Mouse (Mus musculus): ENCODE measurements around the gene Gm20517.
"Not testable (repeated sequence)": the region's sequence is repeated elsewhere in the genome, so short reads cannot be mapped to it uniquely, and the experiment has no call there.

Gm20517 gene

DNA sequence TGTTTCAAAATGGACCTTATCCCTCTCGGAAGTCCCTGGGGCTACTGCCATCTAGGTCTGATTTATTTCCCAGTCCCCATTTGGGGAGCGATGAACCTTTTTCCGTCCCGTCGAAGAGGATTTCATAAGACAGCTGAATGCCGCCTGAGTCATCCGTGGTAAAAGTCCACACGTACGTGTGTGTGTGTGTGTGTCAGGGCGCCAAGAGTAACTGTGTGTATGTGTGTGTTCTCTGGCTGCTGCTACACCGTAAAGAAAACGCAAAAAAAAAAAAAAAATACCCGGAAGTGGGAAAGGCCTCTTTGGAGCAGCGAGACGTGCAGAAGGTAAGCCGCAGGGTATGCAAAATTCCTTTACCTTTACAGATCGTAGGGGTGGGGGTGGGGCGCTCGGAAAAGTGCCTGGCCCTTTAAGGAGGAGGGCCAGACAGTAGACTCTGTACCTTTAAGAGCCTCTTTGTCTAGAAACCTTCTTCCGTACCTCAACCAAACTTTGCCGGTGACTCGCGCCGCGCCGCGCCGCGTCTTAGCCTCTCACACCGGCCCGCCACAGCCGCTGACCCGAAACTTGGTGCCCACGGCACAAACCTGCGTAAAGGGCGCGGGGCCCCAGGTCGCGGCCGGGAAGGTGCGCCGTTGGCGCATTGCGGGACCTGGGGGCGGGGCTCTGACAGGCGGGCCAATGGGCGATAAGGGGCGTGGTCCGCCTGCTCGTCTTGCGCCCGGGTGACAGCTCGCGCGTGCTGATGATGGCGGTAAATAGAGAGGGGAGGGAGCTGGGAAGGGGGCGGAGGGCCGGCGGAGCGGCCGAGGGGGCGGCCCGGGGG lies 17.7 kb downstream of the Gm20517 start:
- peak; percentile 97 for DNase-seq

DNA sequence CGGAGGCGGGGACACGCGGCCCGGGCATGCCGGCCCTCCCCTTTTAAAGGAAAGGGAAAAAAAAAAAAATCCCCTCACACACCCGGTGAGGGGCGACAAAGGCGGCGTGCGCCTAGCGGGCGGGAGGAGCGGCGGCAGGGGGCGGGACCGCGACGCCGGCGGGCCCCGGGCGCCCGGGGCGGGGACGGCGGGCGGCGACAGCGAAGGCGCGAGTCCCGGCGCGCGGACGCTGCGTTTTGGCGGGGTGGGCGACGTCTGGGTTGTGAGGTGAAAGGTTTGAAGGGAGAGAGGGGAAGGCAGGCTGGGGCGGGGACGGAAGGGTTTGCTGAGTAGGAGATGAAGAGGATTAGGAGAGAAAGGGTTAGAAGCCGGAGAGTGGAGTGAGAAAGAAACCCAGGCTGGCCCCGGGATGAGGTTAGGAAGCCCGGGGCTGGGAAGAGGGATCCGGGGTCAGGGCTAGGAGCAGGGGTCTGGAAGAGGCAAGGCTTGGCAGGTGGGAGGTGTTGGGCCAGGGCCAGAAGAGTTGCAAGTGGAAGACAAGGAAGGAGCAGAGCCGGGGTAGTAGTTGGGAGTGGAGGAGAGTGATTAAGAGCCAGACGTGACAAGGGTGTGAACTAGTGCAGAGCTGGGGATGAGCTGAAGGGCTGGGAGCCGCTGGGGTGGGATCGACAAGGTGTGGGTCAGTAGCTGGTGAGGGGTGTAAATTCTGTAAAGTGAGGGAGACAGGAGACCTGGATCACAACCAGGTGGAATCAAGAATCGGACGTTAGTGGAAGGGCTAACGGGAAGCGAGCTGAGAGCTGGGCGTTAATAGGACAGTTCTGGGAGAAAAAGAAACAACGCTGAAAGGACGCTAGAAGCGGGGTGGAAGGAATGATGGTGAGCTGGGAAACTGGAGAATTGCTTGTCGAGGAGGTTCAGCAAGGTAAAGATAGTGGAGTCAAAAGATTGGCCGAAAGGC lies 18.6 kb downstream of the Gm20517 start:
- no peak for DNase-seq

DNA sequence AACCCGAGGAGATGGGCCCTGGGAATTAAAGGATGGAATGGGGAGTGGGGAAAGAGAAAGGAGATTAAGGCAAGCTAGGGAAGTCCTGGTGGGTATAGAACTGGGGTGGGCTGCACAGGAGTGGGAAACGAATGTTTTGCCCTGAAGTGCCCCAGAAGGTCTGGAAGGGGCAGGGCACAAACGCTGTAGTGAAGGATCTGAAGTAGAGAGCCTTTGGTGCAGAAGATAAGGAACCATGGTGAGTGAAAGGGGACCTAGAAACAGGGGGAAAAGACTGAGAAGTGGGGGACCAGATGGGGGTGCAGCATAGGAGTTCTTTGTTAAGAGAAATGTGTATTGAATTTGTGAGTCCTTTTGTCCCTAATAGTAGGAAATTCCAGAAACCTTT lies 19.3 kb downstream of the Gm20517 start, which contains the start of gene Usp49:
Usp49 (plus strand) TSS at position 13 of the 388 bp plus-strand sequence.
- no peak for DNase-seq

DNA sequence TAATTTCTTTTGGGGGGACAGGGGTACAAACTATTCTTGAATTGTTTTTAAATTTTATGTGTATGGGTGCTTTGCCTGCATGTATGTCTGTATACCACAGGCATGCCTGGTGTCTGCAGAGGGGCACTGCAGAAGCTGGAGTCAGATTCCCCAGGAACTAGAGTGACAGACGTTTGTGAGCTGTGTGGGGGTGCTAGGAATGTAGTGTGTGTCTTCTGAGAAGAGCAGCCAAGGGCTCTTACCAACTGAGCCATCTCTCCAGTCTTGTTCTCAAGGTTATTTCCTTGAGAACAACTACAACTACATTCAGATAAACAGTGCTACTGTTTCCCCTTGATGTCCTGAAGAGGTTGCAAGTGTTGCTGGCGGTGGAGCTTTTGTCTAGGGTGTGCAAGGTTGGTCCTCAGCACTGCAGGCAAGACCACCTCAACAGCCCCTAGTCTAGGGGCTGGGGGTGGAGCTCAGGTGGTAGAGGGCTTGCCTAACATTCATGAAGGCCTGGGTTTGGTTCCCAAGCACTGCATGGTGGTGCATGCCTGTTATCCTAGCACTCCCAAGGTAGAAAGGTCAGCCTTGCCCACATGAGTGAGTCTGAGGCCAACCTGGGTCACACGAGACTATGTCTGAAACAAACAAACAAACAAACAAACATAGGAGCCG lies 20.9 kb downstream of the Gm20517 start:
- no peak for DNase-seq

DNA sequence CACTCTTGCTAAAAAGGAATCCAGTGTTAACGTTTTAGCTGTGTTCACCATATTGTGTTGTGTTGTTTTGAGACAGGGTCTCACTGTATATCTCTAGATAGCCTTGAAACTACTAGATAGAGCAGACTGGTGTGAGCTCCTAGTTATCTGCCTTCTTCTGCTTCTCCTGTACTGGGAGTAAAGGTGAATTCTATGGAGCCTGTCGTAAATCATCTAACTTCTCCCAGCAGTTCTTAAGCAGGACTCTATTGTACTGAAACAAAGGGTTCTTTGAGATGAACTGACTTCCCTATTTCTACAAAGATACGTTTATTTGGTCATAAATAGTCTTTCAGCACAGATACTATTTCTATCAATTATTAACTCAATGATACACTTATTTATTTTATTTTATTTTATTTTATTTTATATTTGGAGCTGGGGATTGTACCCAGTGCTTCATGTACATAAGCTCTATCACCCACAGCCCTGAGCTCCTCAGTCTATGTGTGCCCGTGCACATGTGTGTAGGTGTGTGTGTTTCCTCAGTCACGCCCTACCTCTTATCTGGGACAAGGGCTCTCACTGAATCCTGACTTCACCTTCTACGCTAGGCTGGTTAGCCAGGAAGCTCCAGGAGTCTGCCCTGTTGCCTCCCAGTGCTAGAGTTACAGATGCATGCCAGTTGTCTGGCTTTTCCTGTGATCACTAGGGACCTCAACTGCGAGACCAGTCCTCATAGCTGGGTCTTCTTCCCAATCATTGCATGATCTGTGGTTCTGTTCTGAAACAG lies 22.8 kb downstream of the Gm20517 start:
- DNase-seq, result peak; percentile 38

DNA sequence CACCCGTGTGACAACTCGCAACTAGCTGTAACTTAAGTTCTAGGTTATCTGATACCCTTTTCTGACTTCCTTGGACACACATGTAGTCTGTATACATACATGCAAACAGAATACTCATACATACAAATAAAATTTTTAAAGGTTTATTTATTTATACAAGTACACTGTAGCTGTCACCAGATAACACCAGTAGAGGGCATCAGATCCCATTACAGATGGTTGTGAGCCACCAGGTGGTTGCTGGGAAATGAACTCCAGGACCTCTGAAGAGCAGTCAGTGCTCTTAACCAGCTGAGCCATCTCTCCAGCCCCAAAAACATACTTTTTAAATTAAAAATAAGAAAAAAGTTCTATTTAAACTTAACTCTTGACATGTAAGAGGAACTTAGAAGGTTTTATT lies 31.6 kb downstream of the Gm20517 start:
- no peak for DNase-seq

DNA sequence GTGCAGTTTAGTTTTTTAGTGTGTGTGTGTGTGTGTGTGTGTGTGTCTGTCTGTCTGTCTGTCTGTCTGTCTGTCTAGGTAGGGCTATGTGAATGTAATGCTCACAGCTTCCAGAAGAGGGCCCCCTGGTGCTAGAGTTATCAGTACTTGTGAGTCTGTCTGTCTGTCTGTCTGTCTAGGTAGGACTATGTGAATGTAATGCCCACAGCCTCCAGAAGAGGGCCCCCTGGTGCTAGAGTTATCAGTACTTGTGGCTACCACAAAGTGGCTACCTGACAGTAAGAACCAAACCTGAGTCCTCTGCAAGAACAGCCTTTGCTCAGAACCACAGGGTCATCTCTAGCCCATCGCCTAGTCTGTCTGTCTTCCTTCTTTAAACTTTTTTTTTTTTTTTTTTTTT lies 35.3 kb downstream of the Gm20517 start:
- peak; percentile 85 for DNase-seq

DNA sequence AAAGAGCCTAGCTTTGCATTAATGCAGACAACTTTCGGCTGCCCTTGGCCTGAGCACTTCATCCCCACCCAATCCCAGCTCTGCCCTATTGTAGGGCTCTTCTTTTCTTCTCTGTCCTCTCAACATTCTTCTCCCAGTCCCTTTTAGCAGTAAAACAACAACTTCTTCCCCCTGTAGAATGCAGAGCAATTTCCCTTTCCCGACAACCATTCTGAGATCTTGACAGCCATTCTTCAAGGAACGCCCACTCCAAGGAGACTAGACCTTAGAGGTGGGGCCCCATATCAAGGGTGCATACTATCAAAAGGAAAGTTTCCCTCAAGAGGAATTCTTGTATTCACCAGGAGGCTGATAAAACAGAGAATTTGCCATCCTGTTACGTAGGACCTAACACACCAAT lies 37.6 kb downstream of the Gm20517 start:
- DNase-seq, result no peak

DNA sequence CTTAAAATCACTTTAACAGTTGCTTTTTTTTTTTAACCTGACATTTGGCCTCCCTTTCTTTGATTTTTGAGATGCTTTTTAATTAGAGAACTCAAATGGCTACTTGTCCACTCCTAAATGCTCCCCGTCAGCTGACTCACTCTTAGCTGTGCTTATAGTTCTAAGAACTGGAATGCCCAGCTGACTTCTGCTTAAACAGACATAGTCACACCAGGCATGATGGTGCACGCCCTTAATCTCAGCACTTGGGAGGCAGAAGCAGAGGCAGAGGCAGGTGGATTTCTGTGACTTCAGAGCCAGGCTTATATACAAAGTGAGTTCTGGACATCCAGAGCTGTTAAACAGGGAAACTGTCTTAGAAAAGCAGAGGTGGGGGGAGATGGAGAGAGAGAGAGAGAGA lies 40.6 kb downstream of the Gm20517 start:
- no peak for DNase-seq

DNA sequence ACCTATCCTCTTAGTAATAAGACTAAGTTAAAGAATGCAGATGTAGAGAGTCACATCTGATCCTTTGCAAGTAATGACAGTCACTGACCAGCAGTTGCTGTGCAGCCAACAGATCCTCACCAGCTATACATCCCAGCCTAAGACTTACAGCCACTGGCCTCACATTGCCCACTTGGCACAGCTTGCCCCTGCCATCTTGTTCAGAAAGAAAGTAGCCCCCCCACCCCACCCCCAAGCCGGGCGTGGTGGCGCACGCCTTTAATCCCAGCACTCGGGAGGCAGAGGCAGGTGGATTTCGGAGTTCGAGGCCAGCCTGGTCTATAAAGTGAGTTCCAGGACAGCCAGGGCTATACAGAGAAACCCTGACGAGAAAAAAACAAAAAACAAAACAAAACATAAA lies 43.0 kb downstream of the Gm20517 start:
- DNase-seq, result not testable (repeated sequence)

DNA sequence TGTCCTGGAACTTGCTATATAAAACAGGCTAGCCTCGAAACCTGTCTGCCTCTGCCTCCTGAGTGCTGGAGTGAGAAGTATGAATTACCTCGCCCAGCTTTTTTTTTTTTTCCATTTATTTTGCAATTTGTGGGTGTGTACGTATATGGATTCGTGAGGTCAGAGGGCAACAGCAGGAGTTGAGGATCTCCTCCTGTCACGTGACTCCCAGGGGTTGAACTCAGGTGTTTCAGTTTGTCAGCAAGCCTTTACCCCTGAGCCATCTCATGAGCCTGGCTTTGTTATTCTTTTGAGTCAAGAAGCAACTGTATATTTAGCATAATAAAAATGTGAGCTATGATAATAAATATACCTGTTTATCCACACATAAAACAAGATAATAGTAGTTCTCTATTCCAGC lies 44.3 kb downstream of the Gm20517 start:
- DNase-seq, result no peak

DNA sequence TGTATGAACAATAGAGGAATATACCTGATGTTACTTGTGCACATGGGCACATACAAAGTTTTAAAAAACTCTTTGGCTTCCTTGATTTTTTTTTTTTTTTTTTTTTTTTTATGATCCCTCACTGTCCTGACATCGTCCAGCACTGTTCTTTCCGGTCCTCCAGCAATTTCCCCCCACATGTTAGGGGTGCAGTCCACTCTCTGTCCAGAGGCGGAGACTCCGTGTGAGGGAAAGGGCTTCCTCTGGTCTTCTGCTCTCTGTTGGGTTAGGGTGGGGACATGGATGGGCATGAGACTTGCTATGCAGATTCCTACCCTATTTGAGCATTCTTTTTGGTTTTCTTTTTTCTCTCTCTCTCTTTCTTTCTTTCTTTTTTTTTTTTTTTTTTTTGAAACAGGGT lies 46.5 kb downstream of the Gm20517 start:
- DNase-seq, result no peak

DNA sequence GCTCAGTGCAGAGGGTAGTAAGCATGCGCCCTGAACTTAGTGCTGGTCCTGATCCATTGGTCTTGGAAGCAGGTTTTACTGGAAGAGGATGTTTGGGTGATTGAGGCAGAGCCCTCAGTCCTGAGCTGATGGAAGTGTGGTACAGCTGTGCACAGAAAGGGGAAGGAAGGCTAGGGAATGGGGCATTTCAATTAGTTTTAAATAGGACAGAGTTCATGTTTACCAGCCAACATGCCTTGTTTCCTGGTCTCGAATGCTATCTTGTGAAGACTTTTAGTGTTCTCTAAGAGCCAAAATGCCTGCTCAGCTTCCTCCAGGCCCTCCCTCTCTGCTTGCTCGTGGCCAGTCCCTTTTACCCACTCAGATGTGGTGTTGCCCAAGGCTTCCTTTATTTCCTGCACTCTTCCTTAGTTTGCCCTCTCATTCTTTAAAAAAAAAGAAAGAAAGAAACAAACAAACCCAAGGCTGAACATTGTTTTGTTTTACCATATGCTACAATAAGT lies 47.4 kb downstream of the Gm20517 start:
- no peak for DNase-seq

DNA sequence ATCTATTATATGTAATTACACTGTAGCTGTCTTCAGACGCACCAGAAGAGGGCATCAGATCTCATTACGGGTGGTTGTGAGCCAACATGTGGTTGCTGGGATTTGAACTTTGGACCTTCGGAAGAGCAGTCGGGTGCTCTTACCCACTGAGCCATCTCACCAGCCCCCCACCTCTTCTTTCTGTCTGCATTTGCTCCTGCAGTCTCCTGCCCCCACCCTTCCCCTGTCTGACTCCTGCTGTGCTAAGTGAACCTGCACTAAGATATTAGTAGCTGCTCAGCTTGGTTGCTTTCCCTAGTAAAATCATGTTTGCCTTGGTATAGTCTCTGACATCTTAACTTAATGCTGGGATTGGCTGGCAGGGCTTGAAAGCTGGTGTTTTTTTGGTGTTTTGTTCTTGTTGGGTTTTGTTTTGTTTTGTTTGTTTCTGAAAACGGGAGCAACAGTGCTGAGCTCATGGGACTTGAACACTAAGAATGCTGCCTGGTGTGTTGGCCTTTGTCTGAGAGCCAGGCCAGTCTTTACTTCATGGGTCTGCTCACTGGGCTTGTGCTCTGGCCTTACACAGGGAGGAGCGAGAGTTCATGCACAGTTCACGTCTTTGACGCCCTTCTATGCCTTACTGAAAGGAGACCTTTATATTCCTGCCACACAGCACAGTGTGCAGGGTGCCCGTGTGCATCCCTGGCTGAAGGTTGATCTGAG lies 51.8 kb downstream of the Gm20517 start:
- no peak for DNase-seq

DNA sequence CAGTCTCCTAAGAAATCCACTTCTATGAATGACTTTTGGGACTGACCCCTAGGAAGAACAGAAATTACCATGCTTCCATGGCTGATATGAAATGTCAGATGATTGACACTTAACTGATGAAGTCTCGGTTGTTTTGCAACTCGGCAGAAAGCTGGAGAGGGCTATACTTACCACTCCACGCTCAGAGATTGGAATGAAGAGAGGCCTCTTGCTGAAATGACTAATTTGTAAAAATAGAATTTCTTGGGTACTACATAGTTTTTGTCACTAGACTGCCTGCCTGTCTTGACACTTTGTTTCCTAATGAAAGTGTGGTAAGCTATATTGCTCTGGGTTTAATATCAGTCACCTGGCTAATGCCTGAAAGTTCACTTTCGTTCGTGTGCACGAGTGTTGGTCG lies 53.1 kb downstream of the Gm20517 start:
- no peak for DNase-seq

DNA sequence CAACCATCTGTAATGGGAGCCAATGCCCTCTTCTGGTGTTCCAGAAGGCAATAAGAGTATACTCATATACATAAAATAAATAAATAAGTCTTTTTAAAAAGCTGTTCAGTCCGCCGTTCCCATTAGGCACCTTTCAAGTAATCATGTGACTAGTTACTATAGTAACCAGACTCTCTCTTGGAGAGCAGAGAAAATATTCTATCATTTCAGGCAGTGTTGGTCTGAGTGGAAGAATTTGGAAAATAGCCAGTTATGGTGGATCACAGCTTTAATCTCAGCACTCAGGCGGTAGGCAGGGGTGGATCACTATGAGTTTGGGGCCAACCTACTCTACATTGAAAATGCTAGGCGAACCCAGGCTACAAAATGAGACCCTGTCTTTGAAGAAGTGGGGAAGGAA lies 57.8 kb downstream of the Gm20517 start:
- no peak for DNase-seq

DNA sequence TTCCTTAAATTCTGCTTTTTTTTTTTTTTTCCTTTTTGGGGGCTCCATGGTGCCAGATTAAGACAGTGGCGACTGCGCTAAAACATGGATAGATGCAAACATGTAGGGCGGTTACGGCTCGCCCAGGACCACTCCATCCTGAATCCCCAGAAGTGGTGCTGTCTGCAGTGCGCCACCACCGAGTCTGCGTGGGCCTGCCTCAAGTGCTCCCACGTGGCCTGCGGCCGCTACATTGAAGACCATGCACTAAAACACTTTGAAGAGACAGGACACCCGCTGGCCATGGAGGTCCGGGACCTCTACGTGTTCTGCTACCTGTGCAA lies 60.6 kb downstream of the Gm20517 start:
- no peak for DNase-seq

DNA sequence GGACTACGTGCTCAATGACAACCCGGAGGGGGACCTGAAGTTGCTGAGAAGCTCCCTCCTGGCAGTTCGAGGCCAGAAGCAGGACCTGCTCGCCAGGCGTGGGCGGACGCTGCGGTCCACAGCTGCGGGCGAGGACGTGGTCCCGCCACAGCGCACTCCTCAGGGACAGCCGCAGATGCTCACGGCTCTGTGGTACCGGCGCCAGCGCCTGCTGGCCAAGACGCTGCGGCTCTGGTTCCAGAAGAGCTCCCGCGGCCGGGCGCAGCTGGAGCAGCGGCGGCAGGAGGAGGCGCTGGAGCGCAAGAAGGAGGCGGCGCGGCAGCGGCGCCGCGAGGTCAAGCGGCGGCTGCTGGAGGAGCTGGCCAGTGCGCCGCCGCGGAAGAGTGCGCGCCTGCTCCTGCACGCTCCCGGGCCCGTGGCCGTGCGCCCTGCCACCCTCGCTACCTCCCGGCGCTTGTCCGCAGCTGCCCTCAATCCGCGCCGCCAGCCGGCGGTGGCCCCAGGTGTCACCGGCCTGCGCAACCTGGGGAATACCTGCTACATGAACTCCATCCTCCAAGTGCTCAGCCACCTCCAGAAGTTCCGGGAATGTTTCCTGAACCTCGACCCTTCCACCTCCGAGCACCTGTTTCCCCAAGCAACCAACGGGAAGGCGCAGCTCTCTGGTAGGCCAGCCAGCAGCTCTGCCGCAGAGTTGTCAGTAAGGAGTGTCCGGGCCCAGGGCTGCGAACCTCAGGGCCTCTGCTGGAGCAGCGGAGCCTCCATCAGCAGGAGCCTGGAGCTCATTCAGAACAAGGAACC lies 61.1 kb downstream of the Gm20517 start:
- peak; percentile 87 for DNase-seq

DNA sequence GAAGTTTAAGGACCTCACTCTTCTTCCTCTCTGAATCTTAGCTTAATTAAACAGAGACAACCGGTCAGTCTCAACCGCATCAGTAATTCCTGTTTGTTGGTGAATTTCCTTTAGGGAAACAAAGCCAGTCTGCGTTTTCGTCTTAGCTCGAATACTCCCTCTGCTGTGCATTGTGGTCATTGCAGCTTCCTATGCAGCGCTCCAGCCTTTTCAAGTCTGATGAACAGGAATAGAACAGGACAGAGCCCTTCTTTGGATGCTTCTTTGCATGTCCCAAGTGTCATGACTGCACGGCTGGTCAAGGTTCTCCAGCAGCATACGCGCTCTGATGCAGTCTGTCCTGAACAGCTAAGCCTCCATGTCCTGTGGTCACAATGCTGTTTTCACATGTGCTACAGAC lies 65.2 kb downstream of the Gm20517 start:
- peak; percentile 85 for DNase-seq

DNA sequence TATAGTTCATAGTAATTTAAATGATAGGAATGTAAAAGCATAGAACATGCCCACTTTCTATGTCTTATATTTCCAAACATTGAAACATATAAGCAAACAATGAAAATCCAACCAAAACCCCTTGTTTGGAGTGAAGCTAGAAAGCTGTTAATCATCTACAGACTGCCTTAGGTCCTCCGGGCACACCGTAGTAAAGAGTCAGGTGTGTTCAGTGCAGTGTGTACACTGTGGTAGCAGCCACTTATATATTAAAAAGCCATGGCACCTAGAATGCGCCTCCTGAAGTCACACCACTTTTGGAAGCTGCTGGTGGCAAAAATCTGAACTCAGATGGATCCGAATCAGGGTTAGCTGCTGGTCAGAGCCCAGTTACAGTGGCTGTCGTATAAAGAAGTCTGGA lies 66.8 kb downstream of the Gm20517 start:
- no peak for DNase-seq

DNA sequence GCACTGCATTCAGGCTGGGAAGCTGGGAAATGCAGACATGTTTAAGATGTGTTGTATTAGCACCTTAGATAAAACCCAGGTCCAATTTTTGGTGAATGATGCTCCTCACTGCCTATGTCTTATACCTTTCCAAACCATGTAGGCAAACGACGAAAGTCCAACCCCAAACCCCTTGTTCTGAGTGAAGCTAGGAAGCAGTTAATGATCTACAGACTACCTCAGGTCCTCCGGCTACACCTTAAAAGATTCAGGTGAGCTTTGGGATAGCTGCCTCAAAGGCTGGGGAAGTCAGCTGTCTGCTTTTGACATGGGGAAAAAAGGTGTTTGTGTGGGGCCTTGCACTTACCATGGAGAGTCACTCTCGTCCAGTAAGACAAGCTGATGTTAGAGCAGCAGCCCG lies 67.3 kb downstream of the Gm20517 start:
- DNase-seq, result no peak

Data from lung, postnatal 10 days (tissue).